In the genomic region with DNA sequence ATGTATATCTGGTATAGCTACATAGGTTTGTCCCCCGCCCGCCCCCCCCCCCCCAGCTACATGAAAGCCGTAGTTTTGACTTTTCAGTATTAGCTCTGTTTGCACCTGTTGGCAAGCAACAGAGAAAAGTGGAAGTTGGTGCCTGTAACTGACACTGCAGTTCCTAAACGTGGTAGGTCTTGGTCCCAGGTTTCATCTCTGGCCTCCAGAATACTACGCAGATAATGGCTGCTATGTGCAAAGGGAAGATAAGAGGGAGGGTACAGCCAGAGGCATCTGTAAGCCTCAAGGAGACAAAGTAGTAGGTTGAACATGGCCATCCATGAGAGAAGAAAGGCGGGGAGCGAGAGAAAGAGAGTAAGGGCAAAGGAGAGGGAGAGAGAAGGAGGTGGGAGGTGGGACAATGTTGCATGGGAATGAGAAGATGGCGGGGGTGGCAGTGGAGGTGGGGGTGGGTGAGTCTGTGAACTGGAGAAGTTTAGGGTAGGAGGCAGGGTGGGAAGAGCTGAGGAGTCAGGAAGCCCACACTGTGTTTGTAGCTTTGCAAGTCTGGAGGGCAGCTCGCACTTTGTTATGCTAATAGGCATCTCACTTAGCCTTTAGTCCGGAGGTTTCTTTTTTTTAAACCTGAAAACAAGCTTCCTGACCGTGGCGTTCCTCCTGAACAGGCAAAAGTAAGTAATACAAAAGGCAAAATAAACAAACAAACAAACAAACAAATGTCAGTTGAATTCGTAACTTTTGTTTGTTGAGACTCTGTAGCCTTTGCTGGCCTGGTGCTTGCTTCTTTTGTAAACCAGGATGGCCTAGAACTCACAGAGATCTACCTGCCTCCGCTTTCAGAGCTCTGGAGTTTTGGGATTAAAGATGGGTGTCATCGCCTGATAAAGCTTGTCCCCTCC, we compare ENCODE assay signal across 9 mouse cellular contexts. TPM values are rescaled to one million over a fixed set of nuclear protein-coding genes. Genes with fewer than 3 reads are reported as not detected.
DNase-seq lines count a peak whose midpoint lies in the region; ATAC-seq and TF ChIP-seq lines count a peak whose summit lies in the region.
"Had no signal": no experiment of that assay in that cellular context is flagged by ENCODE, and none has a peak within 500 bp of the region (broad histone marks: within the 10 kb centered on the region; RNA-seq: fewer than 3 reads in every experiment).

A gene (plus strand): TSS at position 638 of the 902 bp plus-strand sequence.

- peaks cover 15% of the 10 kb centered on the region for H3K27me3 ChIP-seq in heart, embryonic 13.5 days (replicated peaks)
- H3K27me3 ChIP-seq in midbrain, embryonic 15.5 days (replicated peaks): peaks cover 3% of the 10 kb centered on the region; the same call in 1 of the 2 replicates
- H3K27me3 ChIP-seq in intestine, postnatal 0 days (replicated peaks; ENCODE audit: control insufficient read depth, insufficient read depth, low read length): peaks cover 8% of the 10 kb centered on the region; the same call in 1 of the 2 replicates

- H3K4me3 ChIP-seq in heart, embryonic 13.5 days: peak within 1 kb of the TSS; percentile 10; the same call in 1 of the 2 replicates
- H3K4me3 ChIP-seq in midbrain, embryonic 15.5 days: no peak within 1 kb of the TSS
- no peak within 1 kb of the TSS for H3K4me3 ChIP-seq in intestine, postnatal 0 days (ENCODE audit: low read depth, low read length)

- ATAC-seq in heart, embryonic 13.5 days (ENCODE audit: extremely low read depth, insufficient number of reproducible peaks, low FRiP score, low TSS enrichment): no peak
- ATAC-seq in erythroblast, adult 5-6 weeks (replicated peaks; ENCODE audit: low FRiP score, poor library complexity, severe bottlenecking): peak; percentile 94
- ATAC-seq in midbrain, embryonic 15.5 days (replicated peaks): no peak
- ATAC-seq in intestine, postnatal 0 days: no peak

- no peak for DNase-seq in heart, adult 8-10 months (ENCODE audit: low spot score)
- no peak for DNase-seq in left cerebral cortex, adult 8-10 months (ENCODE audit: low spot score in 2 of 2)
- no peak for DNase-seq in thymus, postnatal 25 days
- DNase-seq in urinary bladder, postnatal 4 days (ENCODE audit: low spot score in 2 of 2): no peak
- DNase-seq: cerebellum, postnatal 14 days had no signal

- no peaks in the 10 kb centered on the region for H3K36me3 ChIP-seq in heart, embryonic 13.5 days
- H3K36me3 ChIP-seq in midbrain, embryonic 15.5 days (replicated peaks): no peaks in the 10 kb centered on the region
- H3K36me3 ChIP-seq in intestine, postnatal 0 days (ENCODE audit: control insufficient read depth, insufficient read depth): no peaks in the 10 kb centered on the region

- peak within 1 kb of the TSS; percentile 39 for H3K4me2 ChIP-seq in heart, embryonic 13.5 days
- no peak within 1 kb of the TSS for H3K4me2 ChIP-seq in midbrain, embryonic 15.5 days
- H3K4me2 ChIP-seq in intestine, postnatal 0 days (replicated peaks; ENCODE audit: low read depth): no peak within 1 kb of the TSS

- 53% methylated on average over 15 of the region's 15 CpGs for WGBS in heart, embryonic 13.5 days
- WGBS in midbrain, embryonic 15.5 days: 36% methylated on average over 15 of the region's 15 CpGs
- 74% methylated on average over 15 of the region's 15 CpGs for WGBS in intestine, postnatal 0 days

- H3K27ac ChIP-seq in heart, embryonic 13.5 days (replicated peaks): no peak within 1 kb of the TSS
- H3K27ac ChIP-seq in midbrain, embryonic 15.5 days: no peak within 1 kb of the TSS
- no peak within 1 kb of the TSS for H3K27ac ChIP-seq in intestine, postnatal 0 days (ENCODE audit: low read depth, low read length)

- H3K9me3 ChIP-seq in heart, embryonic 13.5 days: no peaks in the 10 kb centered on the region
- no peaks in the 10 kb centered on the region for H3K9me3 ChIP-seq in midbrain, embryonic 15.5 days
- H3K9me3 ChIP-seq in intestine, postnatal 0 days (ENCODE audit: control insufficient read depth): no peaks in the 10 kb centered on the region

- H3K4me1 ChIP-seq in heart, embryonic 13.5 days: peaks cover 16% of the 10 kb centered on the region
- no peaks in the 10 kb centered on the region for H3K4me1 ChIP-seq in midbrain, embryonic 15.5 days
- no peaks in the 10 kb centered on the region for H3K4me1 ChIP-seq in intestine, postnatal 0 days (replicated peaks; ENCODE audit: control insufficient read depth, insufficient read depth, low read length)

- H3K9ac ChIP-seq in heart, embryonic 13.5 days: no peak within 1 kb of the TSS
- no peak within 1 kb of the TSS for H3K9ac ChIP-seq in midbrain, embryonic 15.5 days
- no peak within 1 kb of the TSS for H3K9ac ChIP-seq in intestine, postnatal 0 days (ENCODE audit: low read depth, low read length)

- no peak for TF ChIP-seq CTCF in intestine, postnatal 0 days (IDR thresholded peaks at IDR 0.05; ENCODE audit: low read depth)

RNA-seq across cellular contexts. Expression of the gene that starts here (rescaled TPM):
- 5.1 and 6.9 TPM in 2 replicates for polyA plus RNA-seq in heart, embryonic 13.5 days (2015; fragmentation: Nextera tagmentation; extraction: Ambion mirVana)
- total RNA-seq in heart, adult 8-10 months (2022): 1 to 10 TPM in 2 of 4 experiments, under 1 TPM in 2; 0.57 to 1.8 (median 1.1) TPM
- under 0.01 and 1.7 TPM in 2 replicates for total RNA-seq in erythroblast, adult 5-6 weeks (2015; ENCODE audit: low replicate concordance)
- total RNA-seq in erythroblast, adult 5-6 weeks (2017; ENCODE audit: low replicate concordance): 0.56 and 2.3 TPM in 2 replicates
- 10 to 100 TPM; 44.6 to 52.0 (median 50.7) TPM for total RNA-seq in left cerebral cortex, adult 8-10 months (2022)
- polyA plus RNA-seq in midbrain, embryonic 15.5 days (2015; fragmentation: Nextera tagmentation; extraction: Ambion mirVana): 27.2 and 31.7 TPM in 2 replicates
- polyA plus RNA-seq in intestine, postnatal 0 days (2015; fragmentation: Nextera tagmentation; extraction: Ambion mirVana): 0.78 and 0.90 TPM in 2 replicates

Comparison
In these comparisons a context has a peak if more than half of its experiments do, and no peak if none do; other contexts are left out.
1. RNA of the gene that starts here (total RNA-seq): 44.6 to 52.0 TPM in left cerebral cortex, adult 8-10 months; under 0.01 to 2.3 TPM in erythroblast, adult 5-6 weeks and 0.57 to 1.8 TPM in heart, adult 8-10 months; every median in the first group is over 10 times any median in the second.